7 mouse cellular contexts compared by ENCODE assay signal in the genomic region with DNA sequence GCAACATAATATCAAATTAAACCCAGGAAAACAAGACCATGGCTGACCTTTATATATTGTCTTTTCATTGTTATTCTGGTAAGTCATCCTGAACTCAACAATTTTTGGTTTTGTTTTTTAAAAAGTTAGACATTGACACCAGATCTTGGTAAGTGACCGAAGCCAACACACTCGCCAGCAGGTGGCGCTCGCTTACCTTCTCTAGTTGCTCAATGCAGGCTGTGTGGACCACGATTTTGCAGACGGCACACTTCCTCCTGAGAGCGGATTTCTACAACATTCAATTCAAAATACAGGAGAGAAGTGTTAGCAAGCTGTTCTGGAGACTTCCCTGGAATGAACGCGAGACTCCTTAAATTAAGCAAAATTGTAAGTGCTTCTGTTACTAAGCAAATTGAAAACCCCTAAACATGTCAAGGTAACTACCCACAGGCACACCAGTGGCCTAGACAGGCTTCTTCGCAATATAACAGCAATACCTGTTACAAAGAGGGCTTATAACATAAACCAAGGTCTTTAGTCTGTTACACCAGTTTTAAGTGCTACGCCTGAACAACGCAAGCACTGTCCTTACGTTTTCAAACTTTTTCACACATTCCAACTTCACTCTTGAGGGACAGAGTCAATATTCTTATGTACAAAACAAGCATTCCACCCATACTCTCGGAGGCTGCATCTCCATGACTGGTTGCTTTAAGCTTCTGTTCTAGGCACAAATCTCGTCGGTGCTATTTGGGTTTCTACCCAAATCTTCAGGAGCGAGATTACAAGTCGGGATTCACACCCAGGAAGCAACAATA.
DNase-seq lines count a peak whose midpoint lies in the region; ATAC-seq and TF ChIP-seq lines count a peak whose summit lies in the region.

No protein-coding gene starts in this region.

- peak overlapping the region; percentile 28 for H3K4me2 ChIP-seq in intestine, embryonic 14.5 days (ENCODE audit: low read length)
- H3K4me2 ChIP-seq in midbrain, embryonic 12.5 days (replicated peaks) = no peak overlapping the region

- DNase-seq in adrenal gland, adult (ENCODE audit: inconsistent age in 2 of 2, low spot score in 1 of 2) = peak; percentile 78 to 92
- DNase-seq in gastrocnemius, postnatal 25 days = peak; percentile 39
- DNase-seq in intestine, embryonic 14.5 days (ENCODE audit: low spot score) = peak; percentile 94
- peak; percentile 87 to 88 for DNase-seq in left cerebral cortex, postnatal 10 days (ENCODE audit: extremely low spot score in 1 of 2, low spot score in 2 of 2)
- peak; percentile 28 for DNase-seq in spleen, adult 12 weeks (ENCODE audit: low spot score)

- H3K9me3 ChIP-seq in intestine, embryonic 14.5 days (ENCODE audit: control insufficient read depth, low read length) = no peaks in the 10 kb centered on the region
- H3K9me3 ChIP-seq in midbrain, embryonic 12.5 days = no peaks in the 10 kb centered on the region

- H3K27ac ChIP-seq in cortical plate, adult 2 months (ENCODE audit: insufficient read depth, low read length) = no peak overlapping the region
- H3K27ac ChIP-seq in intestine, embryonic 14.5 days (ENCODE audit: low read depth) = no peak overlapping the region
- no peak overlapping the region for H3K27ac ChIP-seq in midbrain, embryonic 12.5 days (replicated peaks)

- H3K4me3 ChIP-seq in cortical plate, adult 2 months (ENCODE audit: insufficient read depth, low read length) = no peak overlapping the region
- no peak overlapping the region for H3K4me3 ChIP-seq in intestine, embryonic 14.5 days (ENCODE audit: low read depth, low read length)
- no peak overlapping the region for H3K4me3 ChIP-seq in midbrain, embryonic 12.5 days

- intact Hi-C loops in left cerebral cortex, postnatal 10 days (cut with DNase I) = loop anchor here (2.0 to 5.0 kb wide), 3 partner anchors 200 to 350 kb away; no protein-coding TSS in a partner anchor

- no peaks in the 10 kb centered on the region for H3K36me3 ChIP-seq in intestine, embryonic 14.5 days (ENCODE audit: control insufficient read depth, insufficient read depth, low read length)
- no peaks in the 10 kb centered on the region for H3K36me3 ChIP-seq in midbrain, embryonic 12.5 days

- TF ChIP-seq CTCF in cortical plate, adult 2 months (IDR thresholded peaks at IDR 0.05; ENCODE audit: extremely low read depth, insufficient read depth, low read length) = peak; percentile 91

- ATAC-seq in intestine, embryonic 14.5 days (replicated peaks; ENCODE audit: low FRiP score, low TSS enrichment, low read depth) = no peak
- peak; percentile 52; the same call in 1 of the 2 replicates for ATAC-seq in midbrain, embryonic 12.5 days (ENCODE audit: low FRiP score, low read depth)

- H3K27me3 ChIP-seq in intestine, embryonic 14.5 days (replicated peaks; ENCODE audit: control insufficient read depth, insufficient read depth, low read length) = no peaks in the 10 kb centered on the region
- no peaks in the 10 kb centered on the region for H3K27me3 ChIP-seq in midbrain, embryonic 12.5 days

- H3K4me1 ChIP-seq in cortical plate, adult 2 months (ENCODE audit: control insufficient read depth, insufficient read depth, low read length) = peaks cover 5% of the 10 kb centered on the region; the same call in 1 of the 2 replicates
- H3K4me1 ChIP-seq in intestine, embryonic 14.5 days (replicated peaks; ENCODE audit: control insufficient read depth, insufficient read depth, low read length) = no peaks in the 10 kb centered on the region; the same call in 1 of the 2 replicates
- H3K4me1 ChIP-seq in midbrain, embryonic 12.5 days = no peaks in the 10 kb centered on the region

- TF ChIP-seq POLR2A in cortical plate, adult 2 months (IDR thresholded peaks at IDR 0.05; ENCODE audit: extremely low read depth, insufficient read depth, low read length) = no peak

- 46% methylated on average over 18 of the region's 18 CpGs for WGBS in intestine, embryonic 14.5 days
- WGBS in midbrain, embryonic 12.5 days = 49% methylated on average over 18 of the region's 18 CpGs

- no peak overlapping the region for H3K9ac ChIP-seq in intestine, embryonic 14.5 days (ENCODE audit: low read length)
- H3K9ac ChIP-seq in midbrain, embryonic 12.5 days (replicated peaks) = no peak overlapping the region

Comparison
In these comparisons a context has a peak if more than half of its experiments do, and no peak if none do; other contexts are left out.
1. DNase-seq: peak in every context shown above with its lines; median percentile 94 in intestine, embryonic 14.5 days; 88 in left cerebral cortex, postnatal 10 days; 85 in adrenal gland, adult; 39 in gastrocnemius, postnatal 25 days; 28 in spleen, adult 12 weeks.